Comparison of ENCODE assay signal across 16 mouse cellular contexts in the genomic region with DNA sequence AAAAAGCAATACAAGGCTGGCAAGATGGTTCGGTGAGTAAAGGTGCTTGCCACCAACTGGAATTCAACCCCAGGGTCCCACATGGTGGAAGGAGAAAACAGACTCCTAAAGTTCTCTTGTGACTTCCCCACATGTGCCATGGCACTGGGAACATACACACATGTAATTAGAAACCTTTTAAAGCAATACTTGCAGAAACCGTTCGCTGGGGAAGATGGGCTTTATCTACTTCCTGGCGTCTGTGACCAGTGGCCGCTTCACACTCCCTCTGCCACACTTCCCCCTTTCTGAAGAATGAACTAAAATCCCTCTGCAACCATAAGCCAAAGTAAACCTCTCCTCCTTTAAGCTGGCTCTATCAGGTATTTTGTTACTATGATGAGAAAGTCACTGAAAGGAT.
"Had no signal": no experiment of that assay in that cellular context is flagged by ENCODE, and none has a peak within 500 bp of the region (broad histone marks: within the 10 kb centered on the region; RNA-seq: fewer than 3 reads in every experiment).

No protein-coding gene starts in this region.

- H3K9me3 ChIP-seq: neural tube, embryonic 13.5 days; neural tube, embryonic 15.5 days; stomach, embryonic 15.5 days had no signal

- H3K4me3 ChIP-seq: neural tube, embryonic 13.5 days; neural tube, embryonic 15.5 days; stomach, embryonic 15.5 days had no signal

- DNase-seq: retina, postnatal 1 day; right cerebral cortex, adult 18-20 months; right cerebral cortex, postnatal 14 days; right cerebral cortex, postnatal 25 days; right cerebral cortex, postnatal 4 days; spleen, adult 18-20 months; thymus, adult 18-20 months; thymus, adult 2 months; thymus, postnatal 14 days; thymus, postnatal 25 days; thymus, postnatal 36 days; thymus, postnatal 4 days had no signal

- H3K9ac ChIP-seq: neural tube, embryonic 13.5 days; neural tube, embryonic 15.5 days; stomach, embryonic 15.5 days had no signal

- H3K4me1 ChIP-seq: neural tube, embryonic 13.5 days; neural tube, embryonic 15.5 days; stomach, embryonic 15.5 days had no signal

- H3K27ac ChIP-seq: neural tube, embryonic 13.5 days; neural tube, embryonic 15.5 days; stomach, embryonic 15.5 days; stomach, postnatal 0 days had no signal

- H3K27me3 ChIP-seq: neural tube, embryonic 15.5 days; stomach, embryonic 15.5 days had no signal
